ENCODE assay signal across 8 mouse cellular contexts in genomic region chr11:104648571-104648970, GRCm38 (mm10). TPM values are rescaled to one million over a fixed set of nuclear protein-coding genes. Genes with fewer than 3 reads are reported as not detected.
DNase-seq lines count a peak whose midpoint lies in the region; ATAC-seq and TF ChIP-seq lines count a peak whose summit lies in the region.

No protein-coding gene starts in this region.

- peak; percentile 83 for TF ChIP-seq CTCF in Patski (IDR thresholded peaks at IDR 0.05)

- no peaks in the 10 kb centered on the region for H3K4me1 ChIP-seq in liver, embryonic 12.5 days

- H3K27ac ChIP-seq in liver, embryonic 12.5 days: no peak overlapping the region

- no peak overlapping the region for H3K9ac ChIP-seq in liver, embryonic 12.5 days

- 37% methylated on average over 3 of the region's 3 CpGs for WGBS in liver, embryonic 12.5 days (ENCODE audit: insufficient replicate concordance)

- H3K27me3 ChIP-seq in Patski: no peaks in the 10 kb centered on the region
- H3K27me3 ChIP-seq in liver, embryonic 12.5 days (replicated peaks): no peaks in the 10 kb centered on the region
- no peaks in the 10 kb centered on the region for H3K27me3 ChIP-seq in splenic B cell, adult 2 months (ENCODE audit: control insufficient read depth, insufficient read depth, low read length, poor library complexity, severe bottlenecking)

- no peak overlapping the region for H3K4me2 ChIP-seq in liver, embryonic 12.5 days

- no peaks in the 10 kb centered on the region for H3K9me3 ChIP-seq in liver, embryonic 12.5 days (replicated peaks)

- H3K4me3 ChIP-seq in liver, embryonic 12.5 days: no peak overlapping the region

- in situ Hi-C loops in Patski (cut with MboI; ENCODE audit: low pct_unique_long_range_greater_than_20kb): no loop called here

- no peak for ATAC-seq in Patski
- 0 out of 2 replicates have a peak, but pooled peaks have one; percentile 21 for ATAC-seq in liver, embryonic 12.5 days
- no peak for ATAC-seq in frontal cortex, adult (ENCODE audit: low TSS enrichment)

- H3K36me3 ChIP-seq in liver, embryonic 12.5 days: no peaks in the 10 kb centered on the region
- H3K36me3 ChIP-seq in splenic B cell, adult 2 months (ENCODE audit: control insufficient read depth, insufficient read depth, low read length, poor library complexity, severe bottlenecking): no peaks in the 10 kb centered on the region; the same call in 1 of the 2 replicates

- CTCF ChIA-PET in Patski (lab: Charles Lee): interaction anchor here (0.8 to 2.0 kb wide), 3 partner anchors 17 to 58 kb away, joined by 3 to 5 read pairs (median 4); no protein-coding TSS in a partner anchor

- peak; percentile 38 for DNase-seq in gastrocnemius, postnatal 10 days
- DNase-seq in gastrocnemius, adult 8-10 months (ENCODE audit: low spot score in 2 of 2): no peak
- peak; percentile 68 for DNase-seq in 416B (ENCODE audit: low read depth)
- DNase-seq in Patski (ENCODE audit: low read depth, low spot score): no peak
- DNase-seq in splenic B cell, adult 2 months (ENCODE audit: low read depth, low spot score): peak; percentile 79
- DNase-seq in frontal cortex, postnatal 14 days (ENCODE audit: low spot score in 2 of 2): no peak

- POLR2A ChIA-PET in Patski (lab: Charles Lee): interaction anchor here (0.8 kb wide), 1 partner anchor 11 kb away, joined by 3 read pairs; no protein-coding TSS in a partner anchor

RNA-seq across cellular contexts. Expression of gene Gm11639, which starts 36.9 kb away (rescaled TPM):
- under 1 TPM; 0.02 to 0.07 TPM for total RNA-seq in gastrocnemius, postnatal 10 days (2021)
- total RNA-seq in gastrocnemius, adult 8-10 months (2022): under 1 TPM in 1 of 4 experiments, not detected in 3; 0.02 TPM
- 0.04 TPM for polyA plus RNA-seq in Patski (2021)
- polyA plus RNA-seq in liver, embryonic 12.5 days (2016; fragmentation: Nextera tagmentation; extraction: Ambion mirVana): 0.05 and 0.07 TPM in 2 replicates

RNA-seq across cellular contexts. Expression of gene Itgb3, which starts 40.8 kb away (rescaled TPM):
- 10 to 100 TPM in 1 of 2 experiments, 1 to 10 TPM in 1; 4.7 to 15.9 TPM for total RNA-seq in gastrocnemius, postnatal 10 days (2021)
- total RNA-seq in gastrocnemius, adult 8-10 months (2022): under 1 TPM; 0.36 to 0.70 (median 0.54) TPM
- 25.3 TPM for polyA plus RNA-seq in Patski (2021)
- 33.1 and 36.4 TPM in 2 replicates for polyA plus RNA-seq in liver, embryonic 12.5 days (2016; fragmentation: Nextera tagmentation; extraction: Ambion mirVana)

Comparison
In these comparisons a context has a peak if more than half of its experiments do, and no peak if none do; other contexts are left out.
1. DNase-seq: peak in gastrocnemius, postnatal 10 days (single experiment), 416B (single experiment) and splenic B cell, adult 2 months (single experiment); none in gastrocnemius, adult 8-10 months (0 of 2), Patski (single experiment) and frontal cortex, postnatal 14 days (0 of 2).